Mouse (Mus musculus) stomach, embryonic 14.5 days (tissue): ENCODE measurements around the gene Rexo1. TPM values are rescaled to one million over a fixed set of nuclear protein-coding genes. Genes with fewer than 3 reads are reported as not detected.

Source experiments
- ATAC-seq: fragments of 200-750 bp; cut with Nextera tagmentation; 2 replicates; pipeline ENCODE4 v1.8.0; 2017; ENCODE audit warnings: low read depth, moderate TSS enrichment; ENCODE audit not compliant: insufficient number of reproducible peaks, insufficient read depth, low FRiP score
- H3K27ac ChIP-seq: fragments of 300-500 bp; sonication (generic); 2 replicates; pipeline ENCODE4 v1.5.1; 2014; ENCODE audit warnings: mild to moderate bottlenecking, low read length, moderate library complexity, mixed read lengths
- H3K27me3 ChIP-seq: fragments of 300-500 bp; sonication (generic); 2 replicates; pipeline ENCODE4 v1.6.1; 2014; ENCODE audit warnings: low read length, control low read depth, mixed read lengths; ENCODE audit not compliant: control insufficient read depth, insufficient read depth
- H3K36me3 ChIP-seq: fragments of 300-500 bp; sonication (generic); 2 replicates; pipeline ENCODE4 v1.6.1; 2014; ENCODE audit warnings: mild to moderate bottlenecking, control low read depth, low read length, moderate library complexity, mixed read lengths; ENCODE audit not compliant: control insufficient read depth, insufficient read depth
- H3K4me1 ChIP-seq: fragments of 300-500 bp; sonication (generic); 2 replicates; pipeline ENCODE4 v1.6.1; 2014; ENCODE audit warnings: low read length, control low read depth, mixed read lengths; ENCODE audit not compliant: control insufficient read depth, insufficient read depth
- H3K4me2 ChIP-seq: fragments of 300-500 bp; sonication (generic); replicated peaks from 2 replicates; pipeline ENCODE4 v1.6.1; 2014; ENCODE audit warnings: low read depth, low read length, control low read depth
- H3K4me3 ChIP-seq: fragments of 300-500 bp; sonication (generic); 2 replicates; pipeline ENCODE4 v1.5.1; 2014; ENCODE audit warnings: low read depth, low read length, control low read depth
- H3K9ac ChIP-seq: fragments of 300-500 bp; sonication (generic); replicated peaks from 2 replicates; pipeline ENCODE4 v1.6.1; 2014; ENCODE audit warnings: low read depth, mild to moderate bottlenecking, control low read depth, low read length, moderate library complexity, mixed read lengths
- H3K9me3 ChIP-seq: fragments of 300-500 bp; sonication (generic); 2 replicates; pipeline ENCODE4 v1.6.1; 2016; ENCODE audit warnings: low read depth, low read length, control low read depth; ENCODE audit not compliant: control insufficient read depth
- WGBS: fragments of 180-500 bp; shearing (Covaris S2); extraction: QIAGEN DNeasy Blood & Tissue Kit; methylation state at CpG from one replicate; pipeline ENCODE4 v1.1.7; 2014; 5-methylcytosine and 5-hydroxymethylcytosine counted together
- polyA plus RNA-seq: library from polyadenylated mRNA; unstranded; fragments of >200 nt; fragmentation: Nextera tagmentation; extraction: Ambion mirVana; gene quantifications from 2 replicates; pipeline ENCODE4 v1.2.1, GENCODE M21; 2014

Gene Rexo1
- polyA plus RNA-seq, 1 experiment from 2014 or later, result 22.9 TPM

- peaks cover 11% of the 10 kb centered on the region for H3K36me3 ChIP-seq
- peak overlapping the region; percentile 36; the same call in 1 of the 2 replicates for H3K9ac ChIP-seq
- H3K27me3 ChIP-seq, result no peaks in the 10 kb centered on the region
- peak overlapping the region; percentile 21 for H3K27ac ChIP-seq
- no peaks in the 10 kb centered on the region for H3K9me3 ChIP-seq
- H3K4me2 ChIP-seq, result peak overlapping the region; percentile 29
- ATAC-seq, result 0 out of 2 replicates have a peak, but pooled peaks have one; percentile 15
- 21% methylated on average over 30 of the region's 30 CpGs for WGBS
- H3K4me1 ChIP-seq, result peaks cover 55% of the 10 kb centered on the region
- peak overlapping the region; percentile 3; the same call in 1 of the 2 replicates for H3K4me3 ChIP-seq
Measured at GRCm38 (mm10) chr10:80570871-80571836, 9.8 kb upstream of the Rexo1 start.

GRCm38 (mm10) chr10:80570419-80570818 is 9.1 kb upstream of the Rexo1 start:
- no peak overlapping the region for H3K4me2 ChIP-seq
- no peaks in the 10 kb centered on the region for H3K9me3 ChIP-seq
- no peak overlapping the region for H3K27ac ChIP-seq
- no peak overlapping the region for H3K4me3 ChIP-seq
- 89% methylated on average over 10 of the region's 10 CpGs for WGBS
- H3K4me1 ChIP-seq, result peaks cover 49% of the 10 kb centered on the region
- no peaks in the 10 kb centered on the region for H3K27me3 ChIP-seq
- H3K9ac ChIP-seq, result no peak overlapping the region
- H3K36me3 ChIP-seq, result peaks cover 11% of the 10 kb centered on the region
- no peak for ATAC-seq

- Histone ChIP-seq H3K27ac (no peak overlapping the region), H3K4me1 (peaks cover 44% of the 10 kb centered on the region), H3K9me3 (no peaks in the 10 kb centered on the region), H3K36me3 (peaks cover 11% of the 10 kb centered on the region), H3K4me2 (no peak overlapping the region), H3K27me3 (no peaks in the 10 kb centered on the region), H3K9ac (no peak overlapping the region), H3K4me3 (no peak overlapping the region)
- peak; percentile 49; the same call in 1 of the 2 replicates for ATAC-seq
- WGBS, result 29% methylated on average over 10 of the region's 10 CpGs
Measured at GRCm38 (mm10) chr10:80569664-80570066, 8.3 kb upstream of the Rexo1 start.

DNA sequence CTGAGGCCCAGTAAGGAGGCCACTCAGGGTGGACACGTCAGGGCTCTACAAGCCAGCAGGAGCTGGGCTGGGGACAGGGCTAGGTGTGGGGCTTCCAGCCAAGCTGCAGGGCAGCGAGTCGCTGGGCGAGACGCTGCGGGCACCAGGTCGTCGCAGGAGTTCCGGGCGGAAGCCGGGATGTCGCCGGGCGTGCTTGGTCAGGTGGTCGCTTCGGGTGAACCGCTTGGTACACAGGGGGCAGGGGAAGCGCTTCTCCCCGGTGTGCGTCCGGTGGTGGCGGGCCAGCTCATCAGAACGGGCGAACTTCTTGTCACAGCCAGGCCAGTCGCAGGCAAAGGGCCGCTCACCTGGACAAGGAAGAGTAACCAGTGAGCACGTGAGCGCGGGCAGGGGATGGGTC is 7.5 kb upstream of the Rexo1 start:
- Histone ChIP-seq H3K4me3 (no peak overlapping the region), H3K27me3 (no peaks in the 10 kb centered on the region), H3K4me1 (peaks cover 37% of the 10 kb centered on the region), H3K36me3 (peaks cover 11% of the 10 kb centered on the region), H3K9ac (no peak overlapping the region), H3K27ac (no peak overlapping the region), H3K4me2 (no peak overlapping the region), H3K9me3 (no peaks in the 10 kb centered on the region)
- no peak for ATAC-seq
- 94% methylated on average over 29 of the region's 29 CpGs for WGBS

DNA sequence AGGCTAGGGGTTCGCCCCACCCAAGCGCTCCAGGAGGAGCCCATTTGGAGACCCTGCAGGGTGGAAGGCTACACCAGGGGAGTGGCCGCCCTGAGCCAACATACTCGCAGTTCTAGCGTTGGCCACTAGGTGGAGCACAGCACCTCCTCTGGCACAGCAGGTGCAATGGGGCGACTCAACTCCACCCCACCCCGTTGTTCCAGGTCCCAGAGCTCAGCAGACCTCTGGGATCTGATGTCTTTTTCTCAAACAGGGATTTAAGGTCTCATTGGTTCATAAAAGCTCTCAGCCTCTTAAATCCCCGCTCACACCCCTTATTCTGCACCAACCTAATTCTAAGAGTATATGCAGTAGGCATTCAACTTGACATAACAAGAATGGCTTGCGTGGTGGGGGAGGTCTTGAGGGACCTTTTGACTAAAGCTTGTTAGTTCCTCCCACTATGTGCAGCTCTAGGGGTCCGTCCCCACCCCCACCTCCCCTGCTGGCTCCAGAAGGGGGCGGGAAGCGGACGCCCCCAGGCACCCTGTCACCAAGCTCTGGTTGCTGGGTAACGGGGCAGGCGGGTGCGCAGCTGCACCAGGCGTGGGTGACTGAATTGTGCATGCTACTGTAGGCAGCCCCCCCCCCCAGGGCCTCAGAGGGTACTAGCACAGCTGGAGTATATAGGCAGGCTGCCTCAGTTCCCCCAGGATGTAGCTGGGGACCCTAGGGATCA is 5.2 kb upstream of the Rexo1 start:
- Histone ChIP-seq H3K27me3 (no peaks in the 10 kb centered on the region), H3K9me3 (no peaks in the 10 kb centered on the region), H3K4me3 (no peak overlapping the region), H3K4me1 (peaks cover 19% of the 10 kb centered on the region), H3K9ac (no peak overlapping the region), H3K4me2 (no peak overlapping the region), H3K27ac (0 out of 2 replicates have a peak overlapping the region, but pooled peaks have one; percentile 10), H3K36me3 (peaks cover 11% of the 10 kb centered on the region)
- ATAC-seq, result peak; percentile 60; the same call in 1 of the 2 replicates
- WGBS, result 26% methylated on average over 17 of the region's 17 CpGs

- Histone ChIP-seq H3K9me3 (no peaks in the 10 kb centered on the region), H3K27me3 (no peaks in the 10 kb centered on the region), H3K4me2 (peak overlapping the region; percentile 94), H3K4me1 (peaks cover 15% of the 10 kb centered on the region), H3K36me3 (no peaks in the 10 kb centered on the region), H3K4me3 (peak overlapping the region; percentile 98), H3K9ac (peak overlapping the region; percentile 89), H3K27ac (no peak overlapping the region)
- 1% methylated on average over 13 of the region's 13 CpGs for WGBS
- no peak for ATAC-seq
Measured at GRCm38 (mm10) chr10:80560621-80561020, 739 bp downstream of the Rexo1 start.

DNA sequence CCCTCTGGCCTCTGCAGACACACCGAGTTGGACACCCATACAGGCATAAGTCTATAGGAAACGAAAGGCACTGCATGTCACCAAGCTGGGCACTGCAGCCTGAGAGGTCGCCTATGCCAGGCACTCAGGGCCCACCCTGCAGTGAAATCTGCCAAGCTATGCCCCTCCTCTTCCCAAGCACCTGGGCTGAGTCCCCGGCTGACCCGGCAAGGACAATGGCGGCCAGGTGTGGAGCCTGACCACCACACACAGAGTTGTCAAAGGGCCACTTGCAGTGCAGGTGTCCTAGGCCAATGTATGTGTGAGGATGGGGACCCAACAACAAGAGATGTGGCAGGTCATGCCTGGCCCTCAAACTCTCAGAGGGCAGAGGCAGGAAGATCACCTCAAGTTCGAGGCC is 1.9 kb downstream of the Rexo1 start:
- Histone ChIP-seq H3K9ac (no peak overlapping the region), H3K4me2 (no peak overlapping the region), H3K36me3 (no peaks in the 10 kb centered on the region), H3K27me3 (no peaks in the 10 kb centered on the region), H3K4me3 (no peak overlapping the region), H3K4me1 (peaks cover 15% of the 10 kb centered on the region), H3K27ac (no peak overlapping the region), H3K9me3 (no peaks in the 10 kb centered on the region)
- ATAC-seq, result no peak
- 92% methylated on average over 7 of the region's 7 CpGs for WGBS

- H3K4me1 ChIP-seq, result peaks cover 15% of the 10 kb centered on the region
- no peaks in the 10 kb centered on the region for H3K36me3 ChIP-seq
- no peaks in the 10 kb centered on the region for H3K9me3 ChIP-seq
- H3K27me3 ChIP-seq, result no peaks in the 10 kb centered on the region
- H3K9ac ChIP-seq, result no peak overlapping the region
- no peak overlapping the region for H3K27ac ChIP-seq
- no peak overlapping the region for H3K4me2 ChIP-seq
- no peak for ATAC-seq
- H3K4me3 ChIP-seq, result no peak overlapping the region
- WGBS, result 42% methylated on average over 5 of the region's 5 CpGs
Measured at GRCm38 (mm10) chr10:80557346-80557965, 3.9 kb downstream of the Rexo1 start.
